Mouse (Mus musculus) retina, postnatal 1 day (tissue): ENCODE data around the gene Spata31d1a.
A peak's percentile ranks its signal among the peaks of the same experiment; 100 is the strongest.

Source experiments
- DNase-seq: peaks from one replicate; pipeline ENCODE4 v3.0.0-alpha.2; 2012

Spata31d1a gene

GRCm38 (mm10) chr13:59663939-59664712 lies 46.0 kb downstream of the Spata31d1a start:
- no peak for DNase-seq

- DNase-seq: no peak
These were observed 48.2 kb downstream of the Spata31d1a start for GRCm38 (mm10) chr13:59661966-59662365.

GRCm38 (mm10) chr13:59661387-59661786 lies 48.7 kb downstream of the Spata31d1a start:
- DNase-seq: no peak

- DNase-seq: no peak
These were observed 49.8 kb downstream of the Spata31d1a start for GRCm38 (mm10) chr13:59660371-59660770.

- no peak for DNase-seq
These were observed 52.3 kb downstream of the Spata31d1a start for GRCm38 (mm10) chr13:59657781-59658180.

- DNase-seq: no peak
These were observed 53.1 kb downstream of the Spata31d1a start for GRCm38 (mm10) chr13:59656975-59657388.

GRCm38 (mm10) chr13:59656316-59656832 lies 53.8 kb downstream of the Spata31d1a start:
- no peak for DNase-seq

GRCm38 (mm10) chr13:59655718-59656315 lies 54.3 kb downstream of the Spata31d1a start:
- DNase-seq: no peak

GRCm38 (mm10) chr13:59654465-59654864 lies 55.7 kb downstream of the Spata31d1a start:
- DNase-seq: no peak

GRCm38 (mm10) chr13:59653136-59653535 lies 57.0 kb downstream of the Spata31d1a start:
- no peak for DNase-seq

- DNase-seq: peak; percentile 34
These were observed 57.5 kb downstream of the Spata31d1a start for GRCm38 (mm10) chr13:59652651-59653050.
